Mouse (Mus musculus) A20 (cell line): Measurements from ENCODE around the gene Thap11.
"Not testable (repeated sequence)": the region's sequence is repeated elsewhere in the genome, so short reads cannot be mapped to it uniquely, and the experiment has no call there.

ENCODE experiments used
- DNase-seq: peaks from one replicate; pipeline ENCODE4 v3.0.0-alpha.2; 2011; ENCODE audit warnings: low read depth, low spot score

The Thap11 gene

GRCm38 (mm10) chr8:105854715-105855216 lies at the start of gene Thap11:
Thap11 (plus strand) TSS chr8:105855132.
- DNase-seq, result peak; percentile 98

- DNase-seq, result no peak
Observed at GRCm38 (mm10) chr8:105805346-105805745, 49.6 kb upstream of the Thap11 start.

GRCm38 (mm10) chr8:105805964-105806363 lies 49.0 kb upstream of the Thap11 start:
- peak; percentile 61 for DNase-seq

GRCm38 (mm10) chr8:105807766-105808165 lies 47.2 kb upstream of the Thap11 start:
- DNase-seq, result no peak

- DNase-seq, result peak; percentile 20
Observed at GRCm38 (mm10) chr8:105808480-105808879, 46.5 kb upstream of the Thap11 start.

- DNase-seq, result peak; percentile 84
Observed at GRCm38 (mm10) chr8:105810245-105810786, 44.6 kb upstream of the Thap11 start.

- DNase-seq, result no peak
Observed at GRCm38 (mm10) chr8:105811061-105811460, 43.9 kb upstream of the Thap11 start.

- peak; percentile 16 for DNase-seq
Observed at GRCm38 (mm10) chr8:105811543-105811942, 43.4 kb upstream of the Thap11 start.

GRCm38 (mm10) chr8:105812511-105812910 lies 42.4 kb upstream of the Thap11 start:
- no peak for DNase-seq

GRCm38 (mm10) chr8:105813241-105813640 lies 41.7 kb upstream of the Thap11 start:
- no peak for DNase-seq

- DNase-seq, result no peak
Observed at GRCm38 (mm10) chr8:105819659-105820058, 35.3 kb upstream of the Thap11 start.

GRCm38 (mm10) chr8:105820925-105821324 lies 34.0 kb upstream of the Thap11 start:
- no peak for DNase-seq

- DNase-seq, result no peak
Observed at GRCm38 (mm10) chr8:105825506-105825905, 29.4 kb upstream of the Thap11 start.

GRCm38 (mm10) chr8:105826379-105826778 lies 28.6 kb upstream of the Thap11 start:
- no peak for DNase-seq

- DNase-seq, result peak; percentile 99
Observed at GRCm38 (mm10) chr8:105826861-105827848, 27.8 kb upstream of the Thap11 start, which contains the start of the genes Ranbp10 and Tsnaxip1. Ranbp10 (minus strand) TSS chr8:105827350. Tsnaxip1 (plus strand) TSS chr8:105827731.

- not testable (repeated sequence) for DNase-seq
Observed at GRCm38 (mm10) chr8:105833740-105834139, 21.2 kb upstream of the Thap11 start.

GRCm38 (mm10) chr8:105835318-105835717 lies 19.6 kb upstream of the Thap11 start:
- peak; percentile 90 for DNase-seq

GRCm38 (mm10) chr8:105836991-105837390 lies 17.9 kb upstream of the Thap11 start:
- peak; percentile 89 for DNase-seq

GRCm38 (mm10) chr8:105839209-105839608 lies 15.7 kb upstream of the Thap11 start:
- DNase-seq, result no peak

GRCm38 (mm10) chr8:105846678-105847077 lies 8.3 kb upstream of the Thap11 start:
- DNase-seq, result no peak

GRCm38 (mm10) chr8:105850014-105850413 lies 4.9 kb upstream of the Thap11 start:
- no peak for DNase-seq

- DNase-seq, result no peak
Observed at GRCm38 (mm10) chr8:105850611-105851010, 4.3 kb upstream of the Thap11 start.
